Mouse (Mus musculus): ENCODE data around the gene Rps15a.

Gene Rps15a

DNA sequence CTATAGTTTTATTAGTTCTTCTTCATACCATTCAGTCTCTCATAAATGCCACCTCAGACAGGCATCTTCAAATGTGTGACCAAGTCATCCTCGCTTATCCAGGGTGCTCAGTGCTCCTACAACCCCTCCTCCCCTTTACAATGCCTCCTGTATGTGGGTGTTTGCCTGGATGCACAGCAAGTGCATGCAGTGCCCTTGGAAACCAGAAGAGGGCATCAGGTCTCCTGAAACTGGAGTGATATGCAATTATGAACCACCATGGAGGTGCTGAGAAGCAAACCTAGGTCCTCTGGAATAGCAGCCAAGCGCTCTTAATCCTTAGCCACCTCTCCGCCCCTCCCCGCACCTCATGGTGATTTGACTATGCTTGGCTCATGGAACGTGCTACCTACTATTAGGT lies 36.9 kb downstream of the Rps15a start:
- POLR2A ChIA-PET: interaction anchor here in 2 of 4 experiments (0.8 to 1.6 kb wide), 4 partner anchors 11 to 25 kb away, joined by 3 to 5 read pairs (median 4); no protein-coding TSS in a partner anchor
- CTCF ChIA-PET: interaction anchor here in 2 of 4 experiments (0.6 to 2.1 kb wide), 3 partner anchors 13 to 938 kb away, joined by 3 to 6 read pairs (median 5); no protein-coding TSS in a partner anchor

DNA sequence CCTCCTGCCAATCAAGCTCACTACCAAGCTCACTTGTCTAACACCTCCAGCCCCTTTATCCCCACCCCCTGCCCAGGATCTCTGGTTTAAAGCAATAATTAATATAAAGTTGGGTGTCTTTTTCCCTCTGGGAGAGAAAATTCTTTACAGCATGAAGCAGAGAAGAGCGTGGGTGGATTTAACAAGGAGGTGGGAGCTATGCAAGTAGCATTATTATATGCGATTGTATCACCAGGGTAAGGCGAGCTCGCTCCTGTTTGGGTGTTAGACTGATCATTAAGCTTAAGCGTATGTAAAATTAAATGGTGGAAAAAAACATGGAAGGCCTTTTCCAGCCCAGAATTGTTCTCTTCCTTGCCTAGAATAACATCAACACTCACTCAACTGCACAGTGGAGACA lies 48.7 kb downstream of the Rps15a start:
- ChIA-PET CTCF (interaction anchor here (0.6 to 1.9 kb wide), 6 partner anchors 10 to 230 kb away, joined by 3 to 12 read pairs (median 5); no protein-coding TSS in a partner anchor), POLR2A (interaction anchor here in 1 of 4 experiments (1.0 to 1.8 kb wide), 2 partner anchors 30 to 35 kb away, joined by 3 to 8 read pairs; no protein-coding TSS in a partner anchor)

DNA sequence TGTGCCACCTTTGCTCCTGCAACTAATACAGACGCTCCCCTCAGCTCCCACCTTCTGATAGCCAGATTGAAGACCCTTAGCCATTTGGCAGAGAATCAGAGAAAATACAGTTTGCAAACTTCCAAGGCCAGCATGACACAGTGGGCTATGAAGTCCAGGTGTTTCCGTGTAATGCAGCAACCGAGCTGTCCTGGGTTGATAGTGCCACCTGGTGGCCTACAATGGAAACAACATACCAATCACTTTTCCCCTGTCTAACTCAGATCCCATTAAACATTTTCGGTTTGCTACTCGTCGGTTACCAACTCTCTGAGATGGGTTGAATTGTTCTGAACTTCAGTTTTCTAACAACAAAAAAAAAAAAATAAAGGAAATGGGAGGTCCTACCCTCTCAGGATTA lies 59.7 kb downstream of the Rps15a start:
- ChIA-PET POLR2A (no interaction called here), CTCF (interaction anchor here in 3 of 4 experiments (0.7 to 1.6 kb wide), 8 partner anchors 9 to 1355 kb away, joined by 3 to 8 read pairs (median 4); no protein-coding TSS in a partner anchor)

Data from embryonic stem cell, embryonic (primary cell).